Mouse (Mus musculus): ENCODE measurements around the gene Abcf1.

Abcf1 gene

DNA sequence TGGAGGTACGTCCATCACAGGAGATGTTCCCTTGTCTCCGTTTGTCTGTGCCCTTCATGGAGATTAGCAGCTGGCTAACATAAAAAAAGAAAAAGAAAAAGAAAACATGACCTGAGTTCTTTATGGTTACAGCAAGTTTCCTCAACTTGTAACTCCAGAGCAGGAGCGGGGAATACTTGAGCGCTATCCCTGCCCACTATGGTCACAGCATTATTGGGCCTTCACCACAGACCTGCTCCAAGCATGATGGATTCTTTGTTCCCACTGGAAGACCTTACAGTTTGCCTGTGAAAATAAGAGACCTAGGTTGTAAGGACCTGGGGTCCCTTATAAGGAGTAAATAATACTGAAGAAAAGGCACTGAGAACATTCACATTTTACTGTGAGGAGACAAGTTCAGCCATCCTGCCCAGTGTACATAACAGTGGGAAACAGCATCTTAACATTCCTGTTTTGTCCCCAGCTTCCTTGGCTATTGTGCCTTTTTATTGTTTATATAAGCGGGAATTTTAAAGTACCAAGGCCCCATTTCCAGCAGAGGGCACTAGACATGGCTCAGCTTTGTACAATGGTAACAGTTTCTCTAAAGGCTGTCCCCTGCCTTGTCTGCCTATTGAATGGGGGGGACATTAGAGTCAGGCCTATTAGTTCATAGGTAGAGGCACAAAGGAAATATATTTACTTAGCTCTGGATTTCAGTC lies 48.5 kb downstream of the Abcf1 start:
- in situ Hi-C loops (cut with MboI; ENCODE audit: low sequenced_read_pairs) = no loop called here

DNA sequence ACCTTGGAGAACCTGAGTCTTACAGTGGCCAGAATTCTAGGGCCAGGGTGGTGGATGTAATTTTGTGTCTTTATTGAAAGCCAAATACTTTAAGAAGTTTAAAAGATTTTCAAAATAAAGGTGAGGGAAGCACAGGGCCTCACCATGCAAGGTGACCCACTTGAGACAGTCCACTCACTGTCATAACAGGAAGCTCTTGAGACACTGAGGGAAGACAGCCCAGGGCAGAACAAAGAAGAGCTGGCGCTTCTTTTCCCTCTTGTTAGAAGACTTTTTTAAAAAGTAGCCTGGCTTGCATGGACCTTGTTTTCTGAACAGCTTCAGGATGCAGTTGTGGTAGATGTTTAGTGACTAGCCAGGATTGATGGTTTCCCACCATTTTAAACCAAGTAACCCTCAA lies 49.2 kb downstream of the Abcf1 start:
- in situ Hi-C loops (cut with MboI; ENCODE audit: low sequenced_read_pairs) = no loop called here

DNA sequence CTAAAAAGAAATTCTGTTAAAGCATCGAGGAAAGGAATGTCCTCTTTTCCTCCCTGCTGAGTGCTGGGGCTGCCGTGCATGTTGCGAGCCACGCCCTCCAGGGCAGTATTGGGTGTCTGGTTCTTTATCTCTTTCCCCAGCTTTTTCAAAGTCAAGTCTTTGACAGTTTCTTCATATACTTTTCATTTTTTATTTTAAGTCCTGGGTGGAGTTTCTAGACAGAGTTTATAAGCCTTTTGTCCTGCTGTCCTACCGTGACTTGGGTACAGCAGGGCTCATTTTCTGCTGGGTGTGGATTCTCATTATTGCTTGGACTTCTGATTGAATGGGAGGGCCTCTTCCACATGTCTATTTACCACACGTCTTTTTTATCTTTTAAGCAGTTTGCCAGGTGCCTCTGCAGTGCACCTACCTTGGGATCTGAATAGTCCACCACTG lies 49.7 kb downstream of the Abcf1 start:
- in situ Hi-C loops (cut with MboI; ENCODE audit: low sequenced_read_pairs) = no loop called here

DNA sequence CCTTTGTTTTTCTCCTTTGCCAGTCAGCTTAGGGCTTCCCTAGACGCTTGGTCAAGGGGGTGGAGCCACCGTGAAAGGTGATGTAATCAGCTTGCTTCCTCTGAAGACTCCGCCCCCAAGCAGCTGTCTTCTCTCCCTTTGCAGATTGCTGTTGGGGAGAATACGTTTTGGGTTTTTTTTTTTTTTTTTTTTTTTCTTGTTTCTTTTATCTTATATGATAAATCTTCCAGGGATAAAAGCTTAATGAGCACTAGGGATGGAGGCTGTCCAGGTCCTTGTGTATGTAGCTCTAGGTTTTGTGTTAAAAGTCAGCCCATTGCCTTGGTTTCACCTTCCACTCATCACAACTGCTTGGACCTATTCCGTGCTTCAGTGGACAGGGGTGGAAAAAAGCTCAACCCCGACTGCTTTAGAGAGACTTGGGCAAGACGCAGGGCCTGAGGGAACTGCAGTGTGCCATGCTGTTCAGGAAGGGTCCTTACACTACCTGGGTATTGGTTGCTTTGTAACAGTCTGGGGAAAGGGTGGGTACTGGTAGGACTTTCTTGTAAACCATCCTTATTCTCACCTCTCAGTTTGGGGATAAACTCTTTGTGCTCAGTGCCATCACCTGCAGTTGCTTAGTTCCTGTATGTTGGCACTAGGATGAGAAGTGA lies 50.4 kb downstream of the Abcf1 start:
- in situ Hi-C loops (cut with MboI; ENCODE audit: low sequenced_read_pairs) = no loop called here

DNA sequence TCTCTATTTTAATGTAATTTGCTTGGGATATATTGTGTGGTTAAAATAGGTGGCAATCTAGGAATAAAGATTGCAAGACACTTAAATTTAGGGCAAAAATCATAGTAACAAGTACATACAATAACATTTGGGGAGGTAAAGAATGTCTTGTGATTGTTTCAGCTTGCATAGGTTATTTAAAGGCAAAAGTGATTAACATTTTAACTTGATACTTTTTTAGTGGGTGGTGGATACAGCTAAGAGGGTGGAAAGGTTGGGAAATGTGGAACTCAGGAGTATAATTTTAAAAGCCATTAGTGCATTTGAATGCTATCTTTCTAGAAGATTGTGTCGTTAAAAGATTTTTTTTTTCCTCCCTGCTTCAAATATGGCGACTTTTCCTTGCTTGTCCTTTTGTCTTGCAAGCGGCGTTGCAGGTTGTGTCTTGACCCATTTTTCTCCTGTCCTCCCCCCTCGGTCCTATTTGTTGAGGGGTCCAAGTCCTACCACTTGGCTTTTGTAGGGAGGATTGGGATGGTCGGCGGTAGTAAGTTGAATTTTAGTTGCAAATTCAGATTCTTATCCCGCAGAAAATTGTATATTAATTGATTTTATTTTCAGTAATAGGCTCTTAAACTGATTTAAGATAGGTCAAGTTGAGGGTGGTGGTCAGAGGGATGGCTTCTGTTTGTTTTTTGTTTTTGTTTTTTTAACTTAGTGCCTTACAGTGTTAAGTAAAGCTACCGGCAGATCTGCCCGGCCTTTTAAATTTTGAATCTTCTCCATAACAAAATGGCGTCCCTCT lies 51.1 kb downstream of the Abcf1 start:
- in situ Hi-C loops (cut with MboI; ENCODE audit: low sequenced_read_pairs) = no loop called here

DNA sequence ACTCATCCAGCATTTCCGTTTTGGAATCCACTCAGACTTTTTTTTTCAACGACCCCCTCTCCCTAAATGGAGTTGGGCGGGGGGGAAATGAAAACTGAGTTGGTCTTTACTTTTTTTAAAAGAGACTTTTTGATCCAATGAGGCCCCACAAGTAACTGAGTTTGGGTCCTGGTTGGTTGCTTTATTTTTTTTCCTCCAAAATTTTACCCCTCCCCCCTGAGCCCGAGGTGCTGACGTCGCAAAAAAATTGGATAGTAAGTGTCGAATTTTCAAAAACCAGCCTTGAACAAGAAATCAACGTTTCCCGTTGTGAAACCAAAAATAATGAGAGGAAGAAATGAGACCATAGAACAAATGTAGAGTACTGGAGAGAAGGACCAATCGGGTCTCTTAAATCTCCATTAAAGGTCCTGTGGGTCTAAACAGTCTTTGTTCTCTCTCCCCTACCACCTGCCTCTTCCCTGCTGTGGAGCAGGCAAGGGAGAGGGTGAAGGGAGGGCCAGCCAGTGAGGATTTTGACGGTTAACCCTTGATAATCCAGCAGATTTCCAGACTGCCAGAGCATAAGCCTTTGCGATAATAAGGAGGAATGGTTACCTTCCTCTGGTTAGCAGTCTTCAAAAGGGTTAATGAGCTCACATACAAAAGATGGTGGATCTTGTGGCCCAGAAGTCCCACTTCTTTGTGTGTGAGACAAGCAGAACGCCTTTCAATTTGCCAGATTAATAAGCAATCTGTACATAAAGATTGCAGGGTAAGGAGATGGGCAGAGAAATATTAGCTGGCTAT lies 51.9 kb downstream of the Abcf1 start:
- in situ Hi-C loops (cut with MboI; ENCODE audit: low sequenced_read_pairs) = no loop called here

DNA sequence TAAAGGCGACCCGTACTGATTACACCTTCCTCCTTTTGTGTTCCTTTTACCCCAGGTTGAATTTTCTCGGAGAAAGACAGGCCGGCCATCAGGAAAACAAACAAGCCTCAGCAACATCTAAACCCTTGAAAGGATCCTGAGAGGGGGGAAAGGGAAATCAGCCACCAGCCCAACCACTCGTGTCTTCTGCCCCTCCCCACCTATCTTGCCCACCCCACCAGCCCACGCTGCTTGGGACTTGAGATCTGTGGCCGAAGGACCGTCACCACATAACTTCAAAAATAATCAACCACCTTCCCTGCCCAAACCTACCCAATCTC lies 52.5 kb downstream of the Abcf1 start:
- in situ Hi-C loops (cut with MboI; ENCODE audit: low sequenced_read_pairs) = no loop called here

DNA sequence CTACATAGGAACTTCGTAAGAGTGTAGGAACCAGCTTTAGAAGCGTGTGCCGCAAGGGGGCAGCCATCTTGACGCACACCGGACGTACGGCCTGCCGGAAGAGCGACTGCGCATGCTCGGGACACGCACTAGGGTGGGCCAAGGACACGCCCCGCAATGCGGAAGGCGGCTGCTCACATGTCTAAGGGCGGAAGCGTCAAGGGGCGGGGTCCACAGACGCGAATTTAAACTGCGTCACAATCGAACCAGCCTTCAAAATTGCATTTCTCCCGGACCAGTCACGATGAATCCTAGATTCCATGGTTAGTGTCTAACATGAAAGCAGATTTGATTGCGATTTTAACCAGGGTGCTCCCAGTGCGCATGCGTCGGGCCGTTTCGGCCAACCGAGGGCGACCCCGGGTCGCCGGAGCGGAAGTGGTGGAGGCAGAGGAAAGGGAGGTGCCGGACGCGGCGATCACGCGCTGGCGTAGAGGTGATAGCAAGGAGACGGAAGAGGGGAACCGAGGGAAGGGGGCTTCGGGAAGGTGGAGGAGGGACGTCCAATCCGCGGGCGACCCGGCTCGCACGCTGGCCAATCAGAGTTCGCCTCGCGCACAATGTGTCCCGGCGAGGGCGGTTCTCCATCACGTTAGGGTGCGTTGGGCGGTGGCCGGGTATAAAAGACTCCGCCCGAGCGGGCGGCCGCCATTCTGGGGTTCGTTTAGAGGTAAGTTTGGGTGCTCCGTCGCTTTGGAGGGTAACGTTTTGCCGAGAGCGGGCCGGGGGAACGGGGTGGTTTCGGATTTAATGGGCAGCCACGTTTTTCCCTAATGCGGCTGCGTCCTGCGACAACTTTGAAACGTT lies 53.0 kb downstream of the Abcf1 start, which contains the start of the genes Mrps18b and Ppp1r10:
Gene Mrps18b, minus strand, starts transcription at position 93 of the 846 bp plus-strand sequence.
Gene Ppp1r10, plus strand, starts transcription at position 138 of the 846 bp plus-strand sequence.
- in situ Hi-C loops (cut with MboI; ENCODE audit: low sequenced_read_pairs) = no loop called here

DNA sequence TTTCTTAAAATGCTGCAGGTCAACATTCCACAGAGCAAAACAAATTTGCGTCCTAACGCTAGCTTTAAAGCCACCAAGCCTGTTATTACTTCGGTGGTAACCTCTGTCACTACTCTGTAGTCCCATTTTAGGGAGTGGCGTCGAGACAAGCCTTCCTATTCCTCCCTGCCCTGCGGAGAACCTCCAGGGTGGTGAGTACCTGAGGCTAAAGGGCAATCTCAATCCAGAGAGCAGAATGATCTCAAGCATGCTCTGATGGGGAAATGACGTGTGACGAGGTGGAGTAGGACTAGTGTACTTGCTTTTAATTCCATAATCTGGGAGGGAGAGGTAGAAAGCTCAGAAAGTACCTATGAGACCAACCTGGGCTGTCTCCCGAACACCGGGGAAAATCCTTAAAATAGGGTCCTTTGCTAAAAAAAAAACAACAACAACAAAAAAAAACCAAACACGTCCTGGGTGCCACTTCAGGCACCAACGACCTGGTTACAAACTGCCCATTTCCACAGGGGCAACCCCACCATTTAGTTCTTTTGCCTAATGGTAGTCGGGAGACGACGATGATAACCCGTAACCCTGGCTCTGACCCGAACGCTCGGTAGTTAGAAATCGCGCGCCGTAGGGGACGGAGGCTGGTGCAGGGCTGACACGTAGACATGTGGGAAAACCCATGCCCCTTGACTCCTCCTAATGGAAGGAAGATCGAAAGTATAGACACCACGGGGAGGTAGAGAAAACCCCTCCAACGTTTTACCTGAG lies 53.8 kb downstream of the Abcf1 start:
- in situ Hi-C loops (cut with MboI; ENCODE audit: low sequenced_read_pairs) = no loop called here

DNA sequence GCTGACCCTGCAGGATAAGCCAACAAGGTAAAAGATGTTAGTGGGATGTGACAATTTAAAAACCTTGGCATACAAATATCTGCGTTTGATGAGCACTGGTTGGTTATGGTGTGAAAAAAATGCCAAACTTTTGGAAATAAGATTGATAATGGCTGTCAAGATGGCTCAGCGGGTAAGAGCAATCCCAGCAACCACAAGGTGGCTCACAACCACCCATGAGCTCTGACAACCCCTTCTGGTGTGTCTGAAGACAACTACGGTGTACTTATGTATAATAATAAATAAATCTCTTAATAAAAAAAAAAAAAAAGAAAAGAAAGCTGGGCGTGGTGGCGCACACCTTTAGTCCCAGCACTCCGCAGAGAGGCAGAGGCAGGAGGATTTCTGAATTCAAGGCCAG lies 54.6 kb downstream of the Abcf1 start:
- in situ Hi-C loops (cut with MboI; ENCODE audit: low sequenced_read_pairs) = no loop called here

DNA sequence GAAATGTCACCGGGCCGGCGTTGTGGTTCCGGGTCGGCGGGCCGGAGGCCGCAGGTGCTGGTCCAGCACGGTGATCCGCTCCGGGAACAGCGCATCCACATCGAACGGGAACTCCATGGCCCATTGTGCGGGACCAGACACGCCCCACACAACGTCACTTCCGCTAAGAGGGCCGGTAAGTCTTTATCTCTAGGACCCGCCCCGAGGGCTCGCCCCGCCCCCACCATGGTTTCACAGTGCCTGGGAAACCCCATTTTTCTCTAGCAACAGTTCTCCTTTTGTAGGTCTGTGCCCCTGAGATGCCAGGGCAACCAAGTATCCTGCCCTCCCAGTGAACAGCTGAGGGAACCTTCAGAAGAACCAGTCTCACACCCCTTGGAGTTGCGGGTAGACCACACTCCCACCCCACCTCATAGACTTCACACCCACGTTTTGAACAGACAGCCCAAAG lies 59.6 kb downstream of the Abcf1 start, which contains the start of gene Atat1:
Gene Atat1, minus strand, starts transcription at position 157 of the 451 bp plus-strand sequence.
- in situ Hi-C loops (cut with MboI; ENCODE audit: low sequenced_read_pairs) = no loop called here

DNA sequence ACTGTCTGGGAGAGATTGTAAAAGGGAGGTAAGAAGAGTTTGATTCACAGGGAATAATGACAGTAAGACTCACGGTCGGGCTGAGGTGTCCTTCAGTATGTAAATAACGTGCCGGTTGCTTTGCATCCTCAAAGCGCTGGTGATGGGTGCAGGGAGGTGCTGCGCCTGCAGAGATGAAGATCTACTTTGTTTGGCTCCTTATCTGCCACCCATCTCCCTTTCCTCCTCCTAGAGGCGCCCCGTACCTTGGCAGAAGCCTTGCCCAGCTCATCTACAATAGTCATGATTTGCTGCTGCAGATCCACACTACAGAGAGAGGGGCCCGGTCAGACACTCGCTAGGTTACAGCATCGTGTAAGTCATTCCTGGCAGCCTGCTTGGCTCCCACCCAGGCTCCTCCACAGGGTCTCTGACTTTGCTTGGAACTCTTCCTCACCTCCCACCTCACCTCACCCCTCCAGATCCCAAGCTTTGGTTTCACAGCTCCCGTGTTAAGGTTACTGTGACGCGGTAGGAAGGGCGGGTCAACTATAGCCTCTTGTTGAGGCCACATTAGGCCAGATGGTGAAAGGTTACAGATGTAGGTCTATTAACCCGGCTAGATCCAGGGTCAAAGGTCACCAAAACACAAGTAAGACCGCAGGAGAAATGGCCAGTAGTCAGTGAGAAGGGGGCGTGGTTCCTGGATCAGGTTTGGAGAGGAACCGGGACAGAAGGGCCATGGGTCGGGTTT lies 60.2 kb downstream of the Abcf1 start:
- in situ Hi-C loops (cut with MboI; ENCODE audit: low sequenced_read_pairs) = no loop called here

DNA sequence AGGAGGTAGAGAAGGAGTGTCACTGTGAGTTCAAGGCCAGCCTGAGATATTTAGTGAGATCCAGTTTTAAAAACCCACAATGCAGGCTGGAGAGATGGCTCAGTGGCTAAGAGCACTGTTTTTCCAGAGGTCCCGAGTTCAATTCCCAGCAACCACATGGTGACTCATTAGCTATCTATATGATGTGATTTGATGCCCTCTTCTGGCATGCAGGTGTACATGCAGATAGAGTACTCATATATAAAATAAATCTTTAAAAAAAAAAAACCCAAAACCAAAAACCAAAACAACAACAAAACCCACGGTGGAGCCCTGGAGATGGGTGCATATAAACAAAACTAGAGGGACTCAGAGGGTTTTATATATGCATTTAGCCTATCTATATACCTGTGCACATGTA lies 62.0 kb downstream of the Abcf1 start:
- in situ Hi-C loops (cut with MboI; ENCODE audit: low sequenced_read_pairs) = no loop called here
